Mouse (Mus musculus) embryonic fibroblast, embryonic 13.5 days (primary cell): Measurements from ENCODE around the gene Gjb2.

ENCODE experiments used
- CTCF ChIP-seq: IDR thresholded peaks from 2 replicates; pipeline ENCODE4 v1.5.1; 2011; ENCODE audit warnings: mild to moderate bottlenecking, control low read depth, low read length, moderate library complexity, borderline replicate concordance; ENCODE audit not compliant: insufficient read depth
- POLR2A ChIP-seq: IDR thresholded peaks from 2 replicates; pipeline ENCODE4 v1.6.1; 2011; ENCODE audit warnings: low read depth, mild to moderate bottlenecking, control low read depth, low read length, moderate library complexity

GRCm38 (mm10) chr14:57089107-57089506, 15.4 kb downstream of the Gjb2 start:
- TF ChIP-seq CTCF: no peak
- no peak for TF ChIP-seq POLR2A
